22 mouse cellular contexts compared by ENCODE assay signal in the genomic region with DNA sequence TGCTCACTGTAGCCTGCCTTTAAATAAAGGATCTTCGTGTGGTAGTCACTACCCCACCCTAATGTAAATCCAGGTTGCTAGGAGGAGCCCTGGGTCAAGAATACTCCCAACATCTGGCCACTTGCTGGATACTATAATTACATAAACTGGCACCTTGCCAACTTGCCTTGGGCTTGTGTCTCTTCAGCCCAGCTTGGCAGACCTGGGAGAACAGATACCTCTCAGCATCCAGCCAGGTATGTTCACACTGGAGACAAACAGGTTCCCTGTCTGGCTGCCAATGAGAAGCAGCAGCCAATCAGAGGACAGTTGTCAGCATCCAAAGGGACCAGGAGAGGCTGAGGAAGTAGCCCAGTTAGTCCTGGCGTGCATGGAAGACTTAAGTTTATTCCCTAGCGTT.
"Had no signal": no experiment of that assay in that cellular context is flagged by ENCODE, and none has a peak within 500 bp of the region (broad histone marks: within the 10 kb centered on the region; RNA-seq: fewer than 3 reads in every experiment).

No protein-coding gene starts in this region.

- H3K9ac ChIP-seq: kidney, embryonic 15.5 days; limb, embryonic 12.5 days; limb, embryonic 15.5 days; liver, embryonic 14.5 days; liver, postnatal 0 days; lung, embryonic 15.5 days; midbrain, embryonic 12.5 days; neural tube, embryonic 13.5 days; stomach, embryonic 15.5 days had no signal

- ATAC-seq: liver, postnatal 0 days; midbrain, embryonic 16.5 days had no signal

- H3K4me2 ChIP-seq: kidney, embryonic 15.5 days; limb, embryonic 12.5 days; limb, embryonic 15.5 days; liver, embryonic 11.5 days; lung, embryonic 15.5 days; midbrain, embryonic 12.5 days; neural tube, embryonic 13.5 days; stomach, embryonic 15.5 days had no signal

- H3K4me3 ChIP-seq: kidney, embryonic 15.5 days; limb, embryonic 12.5 days; limb, embryonic 15.5 days; lung, embryonic 15.5 days; midbrain, embryonic 12.5 days; myocyte; neural tube, embryonic 13.5 days; stomach, embryonic 15.5 days had no signal

- H3K36me3 ChIP-seq: kidney, embryonic 15.5 days; limb, embryonic 12.5 days; limb, embryonic 15.5 days; lung, embryonic 15.5 days; midbrain, embryonic 12.5 days; neural tube, embryonic 13.5 days; stomach, embryonic 15.5 days had no signal

- DNase-seq: kidney, adult 8-10 months; kidney, postnatal 10 days; kidney, postnatal 4 days; left cerebral cortex, postnatal 4 days; liver, postnatal 0 days; lung, postnatal 10 days; lung, postnatal 4 days; retina, postnatal 1 day; right cerebral cortex, postnatal 25 days; spleen, adult 18-20 months; thymus, postnatal 25 days had no signal

- H3K27me3 ChIP-seq: kidney, embryonic 15.5 days; limb, embryonic 12.5 days; limb, embryonic 15.5 days; lung, embryonic 15.5 days; neural tube, embryonic 13.5 days; stomach, embryonic 15.5 days had no signal

- H3K9me3 ChIP-seq: kidney, embryonic 15.5 days; limb, embryonic 12.5 days; limb, embryonic 15.5 days; lung, embryonic 15.5 days; midbrain, embryonic 12.5 days; neural tube, embryonic 13.5 days; stomach, embryonic 15.5 days had no signal

- H3K27ac ChIP-seq: kidney, embryonic 15.5 days; limb, embryonic 12.5 days; limb, embryonic 15.5 days; liver, embryonic 14.5 days; lung, embryonic 15.5 days; midbrain, embryonic 12.5 days; neural tube, embryonic 13.5 days; stomach, embryonic 15.5 days had no signal
